Comparison of ENCODE assay signal across 8 mouse cellular contexts in the genomic region with DNA sequence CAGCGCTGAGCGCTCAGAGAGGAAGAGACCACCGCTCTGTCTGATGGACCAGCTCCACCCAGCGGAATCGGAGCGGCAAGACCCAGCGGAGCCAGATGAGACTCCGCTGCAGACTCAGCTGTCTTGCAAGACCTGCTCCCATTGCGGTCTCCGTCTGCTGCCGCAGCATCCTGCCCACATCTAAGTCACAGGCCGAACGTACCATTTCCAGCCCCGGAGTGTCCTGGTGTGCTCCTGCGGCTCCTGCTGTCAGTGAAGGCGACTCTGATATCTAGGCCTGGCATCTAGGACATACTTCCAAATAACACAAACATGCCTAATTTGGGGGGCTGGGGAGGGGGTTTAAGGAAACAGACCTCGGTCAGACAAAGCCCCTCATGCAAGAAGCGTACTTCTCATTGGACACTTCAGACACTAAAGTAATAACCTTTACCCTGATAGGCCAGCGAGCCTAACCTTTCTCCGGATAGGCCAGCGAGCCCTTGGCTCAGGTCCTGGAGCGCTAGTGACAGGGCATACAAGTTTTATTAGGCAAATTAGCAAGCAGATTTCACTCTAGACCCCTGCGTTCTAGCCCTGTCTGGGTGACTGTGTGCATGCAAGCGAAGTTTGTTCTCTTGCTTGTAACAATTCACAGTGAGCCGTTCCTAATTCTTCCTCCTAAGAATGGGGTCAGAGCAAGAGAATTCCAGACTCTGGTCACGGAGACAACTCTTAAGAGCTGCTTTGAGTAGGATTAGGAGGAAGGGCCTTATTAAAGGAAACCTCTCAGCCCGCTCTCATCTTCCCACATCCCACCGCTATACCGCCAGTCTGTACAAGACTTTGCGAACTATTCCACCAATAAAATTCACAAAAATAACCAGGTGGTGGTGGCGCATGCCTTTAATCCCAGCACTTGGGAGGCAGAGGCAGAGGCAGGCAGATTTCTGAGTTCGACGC. TPM values are rescaled to one million over a fixed set of nuclear protein-coding genes. Genes with fewer than 3 reads are reported as not detected.
A peak's percentile ranks its signal among the peaks of the same experiment; 100 is the strongest.
DNase-seq lines count a peak whose midpoint lies in the region; ATAC-seq lines count a peak whose summit lies in the region.

A gene (minus strand): TSS at position 404 of the 942 bp plus-strand sequence.

- H3K27me3 ChIP-seq in hindbrain, embryonic 14.5 days (ENCODE audit: control insufficient read depth, insufficient read depth, low read length): no peaks in the 10 kb centered on the region

- H3K4me2 ChIP-seq in hindbrain, embryonic 14.5 days (replicated peaks): peak within 1 kb of the TSS; percentile 73

- peak; percentile 99 for ATAC-seq in hindbrain, embryonic 14.5 days (ENCODE audit: low FRiP score)

- peak; percentile 97 for DNase-seq in R1 (ENCODE audit: low read depth, low spot score)
- peak; percentile 82 to 87 for DNase-seq in cerebellum, postnatal 25 days
- DNase-seq in frontal cortex, postnatal 25 days (ENCODE audit: low spot score in 2 of 2): peak; percentile 69 to 82
- peak; percentile 96 for DNase-seq in hindbrain, embryonic 14.5 days (ENCODE audit: low spot score)
- peak; percentile 80 to 85 for DNase-seq in layer of hippocampus, postnatal 36 days
- DNase-seq in lung, postnatal 36 days: peak; percentile 97
- peak; percentile 97 for DNase-seq in retina, postnatal 1 day
- DNase-seq in urinary bladder, adult 18-20 months (ENCODE audit: low spot score in 2 of 2): peak; percentile 61 to 77

- no peaks in the 10 kb centered on the region for H3K9me3 ChIP-seq in hindbrain, embryonic 14.5 days (ENCODE audit: control insufficient read depth, low read length)

- 12% methylated on average over 33 of the region's 33 CpGs for WGBS in hindbrain, embryonic 14.5 days

- peak within 1 kb of the TSS; percentile 83 for H3K27ac ChIP-seq in hindbrain, embryonic 14.5 days

- peaks cover 11% of the 10 kb centered on the region; the same call in 1 of the 2 replicates for H3K4me1 ChIP-seq in hindbrain, embryonic 14.5 days (replicated peaks; ENCODE audit: control insufficient read depth, insufficient read depth, low read length)

- H3K9ac ChIP-seq in hindbrain, embryonic 14.5 days: peak within 1 kb of the TSS; percentile 72

- H3K4me3 ChIP-seq in hindbrain, embryonic 14.5 days (replicated peaks; ENCODE audit: low read length): peak within 1 kb of the TSS; percentile 66

- H3K36me3 ChIP-seq in hindbrain, embryonic 14.5 days (replicated peaks; ENCODE audit: control insufficient read depth, insufficient read depth): no peaks in the 10 kb centered on the region

RNA-seq across cellular contexts. Expression of the gene that starts here (rescaled TPM):
- polyA plus RNA-seq in hindbrain, embryonic 14.5 days (2014; fragmentation: Nextera tagmentation; extraction: Ambion mirVana): 7.9 and 10.1 TPM in 2 replicates
- total RNA-seq in layer of hippocampus, postnatal 36 days (2021): 10 to 100 TPM in 1 of 2 experiments, 1 to 10 TPM in 1; 7.6 to 11.5 TPM

Comparison
In these comparisons a context has a peak if more than half of its experiments do, and no peak if none do; other contexts are left out.
1. Peak in every context shown above with its lines: DNase-seq, ATAC-seq, H3K4me3 ChIP-seq and H3K27ac ChIP-seq.